Mouse (Mus musculus) gonadal fat pad, adult 2 months (tissue): ENCODE data around the gene Cda. TPM values are rescaled to one million over a fixed set of nuclear protein-coding genes. Genes with fewer than 3 reads are reported as not detected.

ENCODE experiments used
- DNase-seq: peaks from one replicate; pipeline ENCODE4 v3.0.0-alpha.2; 2012; ENCODE audit warnings: low read depth
- polyA plus RNA-seq: library from polyadenylated mRNA; depleted of rRNA; stranded (reverse); fragments of >200 nt; gene quantifications from 2 replicates; pipeline ENCODE4 v1.2.3, GENCODE M21; 2012; rRNA removed

Gene Cda
- polyA plus RNA-seq = 13.4 and 14.5 TPM in 2 replicates

GRCm38 (mm10) chr4:138367641-138368497, at the start of gene Cda:
TSS of gene Cda (minus strand) at chr4:138367992.
- DNase-seq = no peak

GRCm38 (mm10) chr4:138416414-138416813, 48.6 kb upstream of the Cda start:
- DNase-seq = no peak

GRCm38 (mm10) chr4:138415991-138416390, 48.2 kb upstream of the Cda start:
- no peak for DNase-seq

DNA sequence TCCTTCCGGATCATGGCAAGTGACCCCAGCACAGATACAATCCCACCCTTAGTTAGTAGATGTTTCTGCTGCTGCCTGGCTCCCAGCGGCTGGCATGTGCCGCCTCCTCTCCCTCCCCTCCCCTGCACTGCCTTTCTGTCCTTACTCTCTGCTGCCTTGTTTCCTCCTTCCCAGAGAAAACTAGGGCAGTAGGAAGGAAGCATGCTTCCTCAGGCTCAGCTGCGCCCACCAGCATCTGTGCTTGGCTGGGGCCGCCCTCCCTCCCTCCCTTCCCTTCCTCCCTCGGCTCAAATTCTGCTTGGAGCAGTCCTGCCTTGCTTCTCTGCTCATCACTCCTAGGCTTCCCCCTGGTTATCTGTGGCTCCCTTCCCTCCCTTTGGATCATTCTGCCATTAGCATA, 46.9 kb upstream of the Cda start:
- no peak for DNase-seq

DNA sequence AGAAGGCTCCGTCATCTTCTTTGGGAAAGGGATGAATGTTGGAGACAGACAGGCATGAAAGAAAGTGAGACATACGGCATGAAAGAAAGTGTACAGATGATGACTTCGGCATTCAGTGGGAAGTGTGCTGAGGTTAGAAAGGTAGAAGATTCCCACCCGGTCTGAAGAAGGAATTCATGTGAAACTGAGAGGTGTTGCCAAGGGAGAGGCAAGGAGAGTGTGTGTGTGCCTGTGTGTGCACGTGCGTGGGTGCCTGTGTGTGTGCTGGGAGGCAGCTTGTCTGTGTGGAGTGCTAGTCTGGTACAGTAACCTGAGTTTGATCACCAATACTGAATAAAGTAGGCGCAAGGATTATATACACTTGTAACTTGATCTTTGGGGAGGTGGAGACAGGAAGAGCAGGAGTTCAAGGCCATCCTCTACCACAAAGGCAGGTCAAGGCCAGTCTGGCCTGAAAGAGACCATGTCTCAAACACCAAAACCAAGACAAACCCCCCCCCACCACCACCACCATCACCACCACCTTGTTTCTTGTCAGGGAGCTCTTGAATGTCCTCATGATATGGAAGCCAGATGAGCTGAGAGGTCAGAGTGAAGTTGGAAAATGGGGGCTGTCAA, 43.8 kb upstream of the Cda start:
- no peak for DNase-seq

- no peak for DNase-seq
Observed at GRCm38 (mm10) chr4:138411011-138411410, 43.2 kb upstream of the Cda start.

GRCm38 (mm10) chr4:138407479-138408194, 39.8 kb upstream of the Cda start:
- DNase-seq = no peak

DNA sequence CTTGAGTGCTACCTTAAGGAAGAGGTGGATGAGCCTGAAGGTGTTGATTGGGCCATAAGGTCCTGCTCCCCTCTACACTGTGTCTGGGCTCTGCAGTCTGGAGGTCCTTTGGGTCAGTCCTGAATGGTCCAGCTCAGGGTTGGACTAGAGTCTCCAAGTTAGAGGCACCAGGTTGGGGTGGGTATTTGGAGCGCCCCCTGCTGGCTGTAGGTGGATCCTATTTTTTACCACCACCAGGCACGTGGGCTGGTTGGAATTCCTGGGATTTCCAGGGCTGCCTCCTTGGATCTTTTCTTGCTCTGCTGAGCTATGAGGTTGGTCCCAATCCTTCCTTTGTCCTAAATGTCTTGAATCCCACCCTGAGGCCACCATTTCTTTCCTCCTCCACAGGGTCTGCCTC, 37.0 kb upstream of the Cda start:
- DNase-seq = no peak

GRCm38 (mm10) chr4:138396711-138397110, 28.9 kb upstream of the Cda start:
- DNase-seq = no peak

DNA sequence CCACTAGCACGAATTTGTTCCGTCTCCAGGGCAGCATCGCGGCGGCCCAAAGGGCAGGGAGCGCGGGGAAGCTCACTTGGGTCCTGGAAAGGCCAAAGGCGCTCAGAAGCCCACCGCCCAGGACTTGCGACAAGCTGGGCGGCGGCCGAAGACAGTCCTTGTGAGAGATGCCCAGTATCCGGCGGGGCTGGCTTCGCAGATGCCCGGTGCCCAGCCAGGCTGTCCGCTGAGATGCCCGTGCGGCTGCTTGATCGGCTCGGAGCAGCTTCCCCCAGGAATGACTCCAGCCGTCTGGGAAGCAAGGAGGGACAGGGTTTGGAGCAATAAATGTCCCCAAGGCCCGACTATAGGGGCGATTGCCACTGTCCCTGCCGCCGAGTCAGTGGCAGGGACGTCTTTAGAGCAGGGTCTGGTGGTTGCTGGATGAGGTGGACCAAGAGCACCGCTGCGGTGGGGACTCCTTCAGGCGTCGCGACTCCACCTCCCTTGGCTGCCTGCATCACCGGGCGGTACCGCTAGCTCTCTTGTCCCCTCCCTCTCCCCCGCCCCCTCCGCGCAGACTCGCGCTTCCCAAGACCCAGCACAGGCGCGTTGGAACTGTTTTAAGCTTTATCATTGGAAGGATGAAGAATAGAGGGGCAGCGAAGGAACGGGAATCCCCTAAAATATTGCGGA, 28.3 kb upstream of the Cda start, which contains the start of gene Fam43b:
Gene Fam43b (minus strand): TSS at position 558 of the 675 bp plus-strand sequence.
- no peak for DNase-seq

- no peak for DNase-seq
Observed at GRCm38 (mm10) chr4:138395087-138395970, 27.5 kb upstream of the Cda start.

GRCm38 (mm10) chr4:138393703-138394102, 25.9 kb upstream of the Cda start:
- DNase-seq = no peak

GRCm38 (mm10) chr4:138383789-138384188, 16.0 kb upstream of the Cda start:
- DNase-seq = no peak

GRCm38 (mm10) chr4:138382462-138382861, 14.7 kb upstream of the Cda start:
- DNase-seq = no peak

DNA sequence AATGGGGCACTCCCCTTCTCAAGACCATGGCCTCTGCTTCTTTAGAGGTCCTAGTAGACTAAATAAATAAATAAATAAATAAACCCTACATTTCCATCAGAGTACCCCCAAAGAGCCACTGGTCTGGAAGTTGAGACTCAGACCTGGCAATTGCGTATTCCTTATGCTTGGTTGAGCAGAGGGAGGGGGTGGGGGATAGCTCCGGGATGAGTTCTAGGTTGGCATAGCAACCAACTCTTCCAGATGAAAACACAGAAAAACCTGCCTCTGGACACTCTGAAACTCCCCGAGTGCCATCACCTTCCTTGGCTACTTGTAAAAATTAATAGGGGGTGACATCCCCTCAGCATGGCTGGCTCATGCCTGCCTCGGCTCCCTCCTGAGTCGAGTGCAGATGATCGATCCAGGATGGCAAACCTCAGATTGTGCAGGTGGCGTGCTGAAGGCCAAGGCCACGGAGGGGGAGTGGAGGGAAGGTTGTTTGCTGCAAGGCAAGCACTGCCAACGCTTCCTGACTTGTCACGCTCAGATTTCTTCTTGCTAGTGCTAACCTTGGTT, 12.4 kb upstream of the Cda start:
- no peak for DNase-seq

GRCm38 (mm10) chr4:138379091-138379840, 11.5 kb upstream of the Cda start:
- no peak for DNase-seq

GRCm38 (mm10) chr4:138377526-138377925, 9.7 kb upstream of the Cda start:
- DNase-seq = no peak

DNA sequence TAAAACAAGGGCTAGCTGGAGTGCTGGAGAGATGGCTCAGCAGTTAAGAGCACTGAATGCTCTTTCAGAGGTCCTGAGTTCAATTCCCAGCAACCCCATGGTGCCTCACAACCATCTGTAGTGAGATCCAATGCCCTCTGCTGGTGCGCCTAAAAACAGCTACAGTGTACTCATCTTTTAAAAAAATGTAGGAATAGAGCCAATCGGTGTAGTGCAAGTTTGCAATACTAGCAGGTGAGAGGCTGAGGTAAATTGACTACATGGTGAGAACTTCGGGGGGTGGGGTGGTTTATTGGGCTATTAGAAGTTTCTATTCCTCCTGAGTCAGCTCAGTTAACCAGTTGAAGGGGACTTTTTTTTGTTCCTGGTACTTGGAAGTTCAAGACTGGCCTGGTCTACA, 7.3 kb upstream of the Cda start:
- no peak for DNase-seq

DNA sequence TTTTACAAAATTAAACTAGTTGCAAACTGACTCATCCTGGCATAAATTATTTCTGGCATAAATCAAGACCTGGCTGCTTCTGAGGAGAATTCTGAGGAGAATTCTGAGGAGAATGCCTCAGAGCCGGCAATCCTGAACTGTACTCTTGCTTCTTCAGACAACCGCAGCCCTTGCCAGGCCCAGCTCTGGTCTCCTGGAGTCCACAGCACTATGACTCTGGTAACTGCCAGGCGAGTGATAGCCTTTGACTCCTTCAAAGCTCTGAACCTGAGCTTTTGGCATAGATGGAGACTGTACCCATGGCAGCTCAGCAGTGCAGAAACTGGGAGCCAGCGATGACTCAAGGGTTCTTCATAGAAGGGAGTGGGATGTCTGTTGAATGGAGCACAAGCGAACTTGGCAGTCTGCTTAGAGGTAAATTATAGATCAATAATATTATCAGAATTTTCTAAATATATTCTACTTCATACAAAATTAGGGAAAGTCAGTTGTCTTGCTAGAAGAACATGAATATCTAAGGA, 3.3 kb upstream of the Cda start:
- DNase-seq = no peak
